Mouse (Mus musculus) midbrain, postnatal 0 days (tissue): ENCODE measurements around the gene Eif4ebp2. TPM values are rescaled to one million over a fixed set of nuclear protein-coding genes. Genes with fewer than 3 reads are reported as not detected.

ENCODE experiments used
- ATAC-seq: fragments of 200-750 bp; cut with Nextera tagmentation; 2 replicates; pipeline ENCODE4 v1.8.0; 2017; ENCODE audit warnings: moderate number of reproducible peaks, mild to moderate bottlenecking, moderate TSS enrichment, moderate library complexity; ENCODE audit not compliant: low FRiP score
- DNase-seq: peaks from one replicate; pipeline ENCODE4 v3.0.0-alpha.2; 2015; ENCODE audit warnings: low spot score
- H3K27ac ChIP-seq: fragments of 300-500 bp; sonication (generic); 2 replicates; pipeline ENCODE4 v1.5.1; 2014; ENCODE audit warnings: low read depth, mild to moderate bottlenecking, low read length, mixed read lengths
- H3K27me3 ChIP-seq: fragments of 300-500 bp; sonication (generic); 2 replicates; pipeline ENCODE4 v1.6.1; 2014; ENCODE audit warnings: low read length, control low read depth, mixed read lengths; ENCODE audit not compliant: insufficient read depth
- H3K36me3 ChIP-seq: fragments of 300-500 bp; sonication (generic); 2 replicates; pipeline ENCODE4 v1.6.1; 2014; ENCODE audit warnings: low read length, control low read depth, mixed read lengths; ENCODE audit not compliant: insufficient read depth
- H3K4me1 ChIP-seq: fragments of 300-500 bp; sonication (generic); 2 replicates; pipeline ENCODE4 v1.6.1; 2014; ENCODE audit warnings: mild to moderate bottlenecking, control low read depth, antibody characterized with exemption, low read length, mixed read lengths; ENCODE audit not compliant: insufficient read depth
- H3K4me2 ChIP-seq: fragments of 300-500 bp; sonication (generic); 2 replicates; pipeline ENCODE4 v1.6.1; 2014; ENCODE audit warnings: low read depth, mild to moderate bottlenecking, low read length, mixed read lengths; ENCODE audit not compliant: poor library complexity, severe bottlenecking
- H3K4me3 ChIP-seq: fragments of 300-500 bp; sonication (generic); 2 replicates; pipeline ENCODE4 v1.5.1; 2014; ENCODE audit warnings: low read depth, mild to moderate bottlenecking, low read length, moderate library complexity
- H3K9ac ChIP-seq: fragments of 300-500 bp; sonication (generic); replicated peaks from 2 replicates; pipeline ENCODE4 v1.6.1; 2014; ENCODE audit warnings: mild to moderate bottlenecking, low read length, moderate library complexity, mixed read lengths; ENCODE audit not compliant: poor library complexity, severe bottlenecking
- H3K9me3 ChIP-seq: fragments of 300-500 bp; sonication (generic); 2 replicates; pipeline ENCODE4 v1.6.1; 2016; ENCODE audit warnings: low read length, control low read depth
- CTCF ChIP-seq: IDR thresholded peaks from 2 replicates; pipeline ENCODE4 v1.5.1; 2016; ENCODE audit warnings: antibody characterized with exemption, mild to moderate bottlenecking
- whole genome bisulfite sequencing: fragments of 180-500 bp; shearing (Covaris S2); extraction: QIAGEN DNeasy Blood & Tissue Kit; methylation state at CpG from one replicate; pipeline ENCODE4 v1.1.7; 2014; 5-methylcytosine and 5-hydroxymethylcytosine counted together
- polyA plus RNA-seq: library from polyadenylated mRNA; unstranded; fragments of >200 nt; fragmentation: Nextera tagmentation; extraction: Ambion mirVana; gene quantifications from 2 replicates; pipeline ENCODE4 v1.2.1, GENCODE M21; 2015
- total RNA-seq: library from RNA; depleted of rRNA; stranded (reverse); fragments of >200 nt; gene quantifications from 2 replicates; pipeline ENCODE4 v1.2.3, GENCODE M21; 2014

Eif4ebp2 gene
- total and polyA plus RNA-seq, 2 experiments from 2014 or later = 14.2 to 27.0 TPM

GRCm38 (mm10) chr10:61479927-61480326 is 27.5 kb upstream of the Eif4ebp2 start:
- ATAC-seq (no peak), DNase-seq (no peak)
- Histone ChIP-seq H3K4me2 (no peak overlapping the region), H3K4me1 (no peaks in the 10 kb centered on the region), H3K27me3 (no peaks in the 10 kb centered on the region; the same call in 1 of the 2 replicates), H3K9me3 (no peaks in the 10 kb centered on the region), H3K9ac (no peak overlapping the region), H3K36me3 (no peaks in the 10 kb centered on the region), H3K27ac (no peak overlapping the region), H3K4me3 (no peak overlapping the region)
- 96% methylated on average over 4 of the region's 4 CpGs for WGBS
- no peak for TF ChIP-seq CTCF

- Histone ChIP-seq H3K27me3 (no peaks in the 10 kb centered on the region; the same call in 1 of the 2 replicates), H3K9ac (no peak overlapping the region), H3K4me3 (no peak overlapping the region), H3K27ac (no peak overlapping the region), H3K36me3 (no peaks in the 10 kb centered on the region), H3K9me3 (no peaks in the 10 kb centered on the region), H3K4me2 (no peak overlapping the region), H3K4me1 (no peaks in the 10 kb centered on the region)
- DNase-seq (no peak), ATAC-seq (no peak)
- no peak for TF ChIP-seq CTCF
- WGBS = 94% methylated on average over 10 of the region's 10 CpGs
These were observed 27.0 kb upstream of the Eif4ebp2 start for GRCm38 (mm10) chr10:61479461-61479860.

- ATAC-seq = no peak
- WGBS = 4% methylated on average over 15 of the region's 15 CpGs
These were observed 24.1 kb upstream of the Eif4ebp2 start for GRCm38 (mm10) chr10:61476440-61477165.

GRCm38 (mm10) chr10:61475594-61476439 is 23.4 kb upstream of the Eif4ebp2 start, which contains the start of gene Lrrc20:
TSS of gene Lrrc20 (plus strand) at chr10:61475801.
- peak; percentile 31 for TF ChIP-seq CTCF
- Histone ChIP-seq H3K9me3 (no peaks in the 10 kb centered on the region), H3K4me2 (peak within 1 kb of the TSS; percentile 96), H3K4me1 (no peaks in the 10 kb centered on the region), H3K9ac (peak within 1 kb of the TSS; percentile 68), H3K27ac (no peak within 1 kb of the TSS), H3K36me3 (no peaks in the 10 kb centered on the region), H3K4me3 (peak within 1 kb of the TSS; percentile 80), H3K27me3 (no peaks in the 10 kb centered on the region)
- ATAC-seq (peak; percentile 96), DNase-seq (peak; percentile 95)
- WGBS = under 1% methylated on average over 66 of the region's 70 CpGs

More at GRCm38 (mm10) chr10:61476440-61477165, 24.1 kb upstream of the Eif4ebp2 start:
- no peaks in the 10 kb centered on the region for H3K27me3 ChIP-seq
- no peaks in the 10 kb centered on the region for H3K4me1 ChIP-seq
- DNase-seq = no peak
- peak overlapping the region; percentile 68; the same call in 1 of the 2 replicates for H3K9ac ChIP-seq
- no peaks in the 10 kb centered on the region for H3K9me3 ChIP-seq
- peak overlapping the region; percentile 96 for H3K4me2 ChIP-seq
- peak overlapping the region; percentile 80 for H3K4me3 ChIP-seq
- H3K27ac ChIP-seq = no peak overlapping the region
- no peak for TF ChIP-seq CTCF
- H3K36me3 ChIP-seq = no peaks in the 10 kb centered on the region

GRCm38 (mm10) chr10:61474344-61474743 is 21.9 kb upstream of the Eif4ebp2 start:
- no peak overlapping the region for H3K4me3 ChIP-seq
- WGBS = 71% methylated on average over 1 of the region's 1 CpGs
- no peaks in the 10 kb centered on the region for H3K36me3 ChIP-seq
- H3K9ac ChIP-seq = no peak overlapping the region
- no peak overlapping the region for H3K27ac ChIP-seq
- H3K4me1 ChIP-seq = no peaks in the 10 kb centered on the region
- DNase-seq (no peak), ATAC-seq (no peak)
- H3K4me2 ChIP-seq = no peak overlapping the region
- TF ChIP-seq CTCF = no peak
- H3K9me3 ChIP-seq = no peaks in the 10 kb centered on the region
- H3K27me3 ChIP-seq = no peaks in the 10 kb centered on the region

GRCm38 (mm10) chr10:61473640-61474039 is 21.2 kb upstream of the Eif4ebp2 start:
- H3K36me3 ChIP-seq = no peaks in the 10 kb centered on the region
- H3K4me3 ChIP-seq = no peak overlapping the region
- no peak for ATAC-seq
- no peaks in the 10 kb centered on the region for H3K27me3 ChIP-seq
- WGBS = 73% methylated on average over 3 of the region's 3 CpGs
- H3K4me2 ChIP-seq = no peak overlapping the region
- H3K27ac ChIP-seq = no peak overlapping the region
- H3K9me3 ChIP-seq = no peaks in the 10 kb centered on the region
- DNase-seq = no peak
- no peak for TF ChIP-seq CTCF
- H3K9ac ChIP-seq = no peak overlapping the region
- no peaks in the 10 kb centered on the region for H3K4me1 ChIP-seq
